Mouse (Mus musculus) midbrain, embryonic 14.5 days (tissue): Measurements from ENCODE around the gene Hoxc11. TPM values are rescaled to one million over a fixed set of nuclear protein-coding genes. Genes with fewer than 3 reads are reported as not detected.
A peak's percentile ranks its signal among the peaks of the same experiment; 100 is the strongest.

Source experiments
- ATAC-seq: fragments of 200-750 bp; cut with Nextera tagmentation; 2 replicates; pipeline ENCODE4 v1.8.0; 2017; ENCODE audit warnings: moderate number of reproducible peaks, moderate library complexity; ENCODE audit not compliant: low FRiP score, low TSS enrichment
- DNase-seq: peaks from one replicate; pipeline ENCODE4 v3.0.0-alpha.2; 2015
- H3K27ac ChIP-seq: fragments of 300-500 bp; sonication (generic); replicated peaks from 2 replicates; pipeline ENCODE4 v1.5.1; 2014; ENCODE audit warnings: mild to moderate bottlenecking, low read depth, low read length, moderate library complexity
- H3K27me3 ChIP-seq: fragments of 300-500 bp; sonication (generic); 2 replicates; pipeline ENCODE4 v1.6.1; 2014; ENCODE audit warnings: low read length, control low read depth, mixed read lengths; ENCODE audit not compliant: control insufficient read depth, insufficient read depth
- H3K36me3 ChIP-seq: fragments of 300-500 bp; sonication (generic); 2 replicates; pipeline ENCODE4 v1.6.1; 2014; ENCODE audit warnings: low read length, control low read depth; ENCODE audit not compliant: control insufficient read depth, insufficient read depth
- H3K4me1 ChIP-seq: fragments of 300-500 bp; sonication (generic); 2 replicates; pipeline ENCODE4 v1.6.1; 2014; ENCODE audit warnings: mild to moderate bottlenecking, antibody characterized with exemption, low read length, control low read depth; ENCODE audit not compliant: control insufficient read depth, insufficient read depth
- H3K4me2 ChIP-seq: fragments of 300-500 bp; sonication (generic); 2 replicates; pipeline ENCODE4 v1.6.1; 2014; ENCODE audit warnings: mild to moderate bottlenecking, low read length, moderate library complexity
- H3K4me3 ChIP-seq: fragments of 300-500 bp; sonication (generic); replicated peaks from 2 replicates; pipeline ENCODE4 v1.5.1; 2014; ENCODE audit warnings: low read depth, low read length
- H3K9ac ChIP-seq: fragments of 300-500 bp; sonication (generic); replicated peaks from 2 replicates; pipeline ENCODE4 v1.6.1; 2014; ENCODE audit warnings: mild to moderate bottlenecking, low read length, moderate library complexity
- H3K9me3 ChIP-seq: fragments of 300-500 bp; sonication (generic); 2 replicates; pipeline ENCODE4 v1.6.1; 2016; ENCODE audit warnings: low read length, control low read depth, mixed read lengths; ENCODE audit not compliant: control insufficient read depth
- WGBS: fragments of 180-500 bp; shearing (Covaris S2); extraction: QIAGEN DNeasy Blood & Tissue Kit; methylation state at CpG from one replicate; pipeline ENCODE4 v1.1.7; 2014; 5-methylcytosine and 5-hydroxymethylcytosine counted together
- polyA plus RNA-seq: library from polyadenylated mRNA; unstranded; fragments of >200 nt; fragmentation: Nextera tagmentation; extraction: Ambion mirVana; gene quantifications from 2 replicates; pipeline ENCODE4 v1.2.1, GENCODE M21; 2014

Gene Hoxc11
- polyA plus RNA-seq, 1 experiment from 2014 or later, result not detected

DNA sequence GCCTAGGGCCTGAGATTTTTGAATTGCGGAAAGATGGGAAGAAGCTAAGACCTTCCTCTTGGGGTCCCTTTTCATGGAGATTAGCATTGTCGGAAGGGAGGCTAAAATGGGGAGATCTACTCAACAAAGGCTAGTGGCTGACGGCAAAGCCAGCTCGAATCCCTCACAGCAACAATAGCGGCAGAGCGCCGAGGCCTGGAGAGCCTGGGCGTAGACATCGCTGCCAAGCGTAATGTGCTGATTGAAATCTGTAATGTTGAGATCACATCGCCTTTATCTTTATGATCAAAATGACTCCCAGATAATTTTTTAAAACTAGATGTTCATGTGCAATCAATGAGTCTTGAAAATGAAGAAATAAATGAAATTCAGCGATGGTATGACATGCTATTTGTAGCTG is 19.8 kb upstream of the Hoxc11 start:
- Histone ChIP-seq H3K36me3 (no peaks in the 10 kb centered on the region), H3K27ac (no peak overlapping the region), H3K27me3 (peaks cover 100% of the 10 kb centered on the region), H3K4me2 (no peak overlapping the region), H3K9ac (no peak overlapping the region), H3K9me3 (no peaks in the 10 kb centered on the region), H3K4me1 (no peaks in the 10 kb centered on the region), H3K4me3 (no peak overlapping the region)
- DNase-seq, result no peak
- 2% methylated on average over 12 of the region's 12 CpGs for WGBS
- ATAC-seq, result no peak

DNA sequence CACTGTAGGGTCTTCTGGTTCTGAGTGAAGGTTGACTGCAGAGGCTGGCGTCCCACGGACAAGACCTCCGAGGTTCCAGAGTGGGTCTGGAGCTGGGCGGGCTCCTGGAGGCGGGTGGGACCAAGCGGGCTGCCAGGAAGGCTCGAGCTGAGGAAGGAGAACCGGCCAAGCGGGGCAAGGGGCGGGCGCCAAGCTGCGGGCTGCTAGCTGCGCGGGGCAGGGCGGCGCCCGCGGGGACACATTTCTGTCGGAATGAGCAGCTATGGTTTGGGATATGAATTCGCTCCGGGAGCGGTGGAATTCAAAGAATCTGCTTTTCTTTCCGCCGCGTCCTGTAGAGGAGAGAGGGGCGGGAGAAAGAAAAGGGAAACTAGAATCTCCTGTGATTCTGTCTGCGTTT is 19.3 kb upstream of the Hoxc11 start:
- peaks cover 100% of the 10 kb centered on the region for H3K27me3 ChIP-seq
- no peaks in the 10 kb centered on the region for H3K9me3 ChIP-seq
- ATAC-seq, result no peak
- under 1% methylated on average over 27 of the region's 27 CpGs for WGBS
- H3K27ac ChIP-seq, result no peak overlapping the region
- no peak overlapping the region for H3K4me3 ChIP-seq
- H3K4me1 ChIP-seq, result no peaks in the 10 kb centered on the region
- H3K36me3 ChIP-seq, result no peaks in the 10 kb centered on the region
- H3K9ac ChIP-seq, result no peak overlapping the region
- no peak for DNase-seq
- H3K4me2 ChIP-seq, result no peak overlapping the region

DNA sequence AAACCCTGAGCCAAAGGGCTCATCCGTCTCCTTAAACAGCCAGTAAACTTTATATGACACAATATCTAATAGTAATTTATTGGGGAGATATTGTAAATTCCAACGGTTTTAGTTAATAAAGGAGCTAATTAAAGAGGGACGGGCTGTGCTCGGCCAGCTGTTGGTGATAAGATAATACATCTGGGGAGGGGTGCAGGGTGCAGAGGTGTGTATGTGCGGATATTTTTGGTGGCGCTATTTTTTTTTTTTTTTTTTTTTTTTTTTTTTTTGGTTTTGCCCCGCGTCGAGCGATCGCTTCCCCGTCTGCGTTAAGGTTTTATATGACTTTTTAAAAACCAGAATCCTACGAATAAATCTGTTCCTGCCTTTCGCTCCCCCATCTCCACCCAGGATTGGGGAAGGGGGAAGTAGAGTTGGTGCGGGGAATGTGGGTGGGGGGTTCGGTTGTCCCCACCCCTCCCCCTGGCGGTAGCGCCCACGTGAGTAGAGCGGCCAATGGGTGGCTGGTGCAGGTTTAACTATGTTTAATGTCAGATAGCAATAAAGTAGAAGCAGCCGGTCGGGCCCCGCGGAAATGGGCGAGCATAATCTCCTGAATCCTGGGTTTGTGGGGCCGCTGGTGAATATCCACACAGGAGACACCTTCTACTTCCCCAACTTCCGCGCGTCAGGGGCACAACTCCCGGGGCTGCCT is 17.8 kb upstream of the Hoxc11 start, which contains the start of gene Hoxc12:
Gene Hoxc12 (plus strand): TSS at position 479 of the 694 bp plus-strand sequence.
- H3K4me3 ChIP-seq, result no peak within 1 kb of the TSS
- no peak within 1 kb of the TSS for H3K9ac ChIP-seq
- ATAC-seq, result no peak
- no peak for DNase-seq
- peaks cover 100% of the 10 kb centered on the region for H3K27me3 ChIP-seq
- H3K36me3 ChIP-seq, result no peaks in the 10 kb centered on the region
- H3K27ac ChIP-seq, result no peak within 1 kb of the TSS
- 1% methylated on average over 31 of the region's 31 CpGs for WGBS
- no peak within 1 kb of the TSS for H3K4me2 ChIP-seq
- no peaks in the 10 kb centered on the region for H3K9me3 ChIP-seq
- no peaks in the 10 kb centered on the region for H3K4me1 ChIP-seq

DNA sequence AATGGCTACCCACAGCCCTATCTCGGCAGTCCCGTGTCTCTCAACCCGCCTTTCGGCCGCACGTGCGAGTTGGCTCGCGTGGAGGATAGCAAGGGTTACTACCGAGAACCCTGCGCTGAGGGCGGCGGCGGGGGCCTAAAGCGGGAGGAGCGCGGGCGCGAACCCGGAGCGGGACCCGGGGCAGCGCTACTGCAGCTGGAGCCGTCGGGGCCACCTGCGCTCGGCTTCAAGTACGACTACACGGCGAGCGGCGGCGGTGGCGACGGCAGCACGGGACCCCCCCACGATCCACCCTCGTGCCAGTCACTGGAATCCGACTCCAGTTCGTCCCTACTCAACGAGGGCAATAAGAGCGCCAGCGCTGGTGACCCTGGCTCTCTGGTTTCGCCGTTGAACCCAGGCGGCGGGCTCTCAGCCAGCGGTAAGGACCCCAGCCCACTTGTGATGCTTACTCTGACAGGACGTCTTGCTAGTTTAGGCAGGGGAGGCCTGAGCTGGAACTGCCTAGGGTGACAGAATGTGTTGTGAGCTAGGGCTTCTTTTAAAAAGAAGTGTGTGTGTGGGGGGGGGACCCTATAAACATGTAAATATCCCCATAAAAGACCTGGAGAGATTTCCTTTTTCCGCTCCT is 17.1 kb upstream of the Hoxc11 start:
- H3K27me3 ChIP-seq, result peaks cover 100% of the 10 kb centered on the region
- WGBS, result 1% methylated on average over 50 of the region's 50 CpGs
- H3K4me3 ChIP-seq, result no peak overlapping the region
- H3K27ac ChIP-seq, result no peak overlapping the region
- no peaks in the 10 kb centered on the region for H3K9me3 ChIP-seq
- no peaks in the 10 kb centered on the region for H3K36me3 ChIP-seq
- no peak for ATAC-seq
- no peak for DNase-seq
- H3K4me1 ChIP-seq, result no peaks in the 10 kb centered on the region
- H3K9ac ChIP-seq, result no peak overlapping the region
- no peak overlapping the region for H3K4me2 ChIP-seq

DNA sequence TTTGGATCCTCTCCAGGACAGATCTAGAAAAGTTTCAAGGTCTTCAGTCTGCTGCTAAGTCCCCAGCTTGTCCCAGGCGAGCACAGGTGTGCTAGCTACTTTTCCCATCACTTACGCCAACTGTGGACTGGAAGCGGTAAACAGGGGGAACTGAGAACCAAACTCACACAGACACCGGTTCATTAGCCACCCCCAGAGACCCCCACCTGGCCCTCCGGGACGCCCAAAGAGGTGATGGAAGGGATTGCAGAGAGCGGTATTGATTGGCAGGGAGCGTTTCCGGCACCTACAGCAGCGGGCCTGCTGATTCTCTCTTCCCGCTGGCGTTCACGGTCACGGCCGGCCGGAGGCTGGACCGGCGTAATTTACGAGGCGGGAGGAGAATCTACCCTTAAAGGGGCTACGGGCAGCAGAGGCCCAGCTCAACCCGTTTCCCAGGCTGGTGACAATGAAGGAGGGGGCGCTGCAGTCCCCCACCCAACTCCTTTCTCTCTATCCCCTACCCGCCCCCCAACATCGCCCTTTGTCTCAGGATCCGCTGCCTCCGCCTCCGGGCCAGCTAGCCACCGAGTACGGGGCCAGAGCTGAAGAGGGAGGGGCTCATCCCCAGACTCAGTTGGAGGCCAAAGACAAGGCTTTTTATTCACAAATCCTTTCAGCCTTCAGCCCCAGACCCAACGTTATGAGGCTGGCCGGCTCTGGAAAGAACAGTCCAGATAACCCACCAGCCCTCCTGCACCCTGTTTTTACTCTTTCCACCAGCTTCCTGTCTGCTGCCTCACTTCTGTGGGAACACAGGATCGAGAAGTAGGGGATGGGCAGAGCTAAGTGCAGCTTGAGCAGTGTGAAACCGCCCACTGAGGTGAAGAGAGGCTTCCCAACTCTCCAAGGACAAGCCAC is 14.7 kb upstream of the Hoxc11 start:
- Histone ChIP-seq H3K27me3 (peaks cover 99% of the 10 kb centered on the region), H3K4me1 (no peaks in the 10 kb centered on the region), H3K9ac (no peak overlapping the region), H3K4me3 (no peak overlapping the region), H3K27ac (no peak overlapping the region), H3K9me3 (no peaks in the 10 kb centered on the region), H3K4me2 (no peak overlapping the region), H3K36me3 (no peaks in the 10 kb centered on the region)
- no peak for ATAC-seq
- DNase-seq, result no peak
- WGBS, result 1% methylated on average over 34 of the region's 34 CpGs

DNA sequence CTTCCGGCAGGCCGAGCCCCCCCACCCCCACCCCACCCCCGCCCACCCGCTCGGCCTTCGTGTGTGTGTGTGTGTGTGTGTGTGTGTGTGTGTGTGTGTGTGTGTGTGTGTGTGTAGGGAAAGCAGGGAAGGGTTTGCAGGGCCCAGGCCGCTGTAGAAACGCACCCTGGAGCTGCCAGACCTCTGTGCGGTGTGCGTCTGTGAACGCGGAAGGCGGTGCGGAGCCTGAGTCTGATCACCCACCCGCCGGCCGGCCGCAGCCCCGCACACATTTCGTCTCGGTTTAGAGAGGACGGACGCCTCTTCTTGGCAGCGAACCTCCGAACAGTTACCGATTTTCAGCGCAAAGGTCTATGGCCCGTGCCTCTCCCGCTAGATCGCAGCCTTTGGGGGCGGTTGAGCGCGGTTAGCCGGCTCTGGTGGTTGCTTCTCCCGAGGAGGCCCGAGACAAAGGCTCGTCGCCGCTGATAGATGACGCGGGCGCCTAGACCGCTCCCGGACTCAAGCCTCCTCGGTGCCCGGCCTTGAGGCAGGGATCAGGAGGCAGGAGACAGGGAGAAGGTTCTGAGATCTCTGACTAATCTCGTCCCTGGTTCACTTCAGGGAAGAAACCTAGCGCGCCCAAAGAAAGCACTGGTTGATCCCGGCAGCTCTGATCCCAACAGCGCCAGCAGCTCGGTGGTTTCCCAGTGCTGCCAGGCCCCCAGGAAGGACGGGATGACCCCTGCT is 11.3 kb upstream of the Hoxc11 start:
- no peaks in the 10 kb centered on the region for H3K4me1 ChIP-seq
- no peaks in the 10 kb centered on the region for H3K36me3 ChIP-seq
- H3K27ac ChIP-seq, result no peak overlapping the region
- DNase-seq (no peak), ATAC-seq (no peak)
- no peak overlapping the region; the same call in 1 of the 2 replicates for H3K4me3 ChIP-seq
- under 1% methylated on average over 51 of the region's 53 CpGs for WGBS
- H3K9ac ChIP-seq, result no peak overlapping the region
- H3K9me3 ChIP-seq, result no peaks in the 10 kb centered on the region
- peak overlapping the region; percentile 33 for H3K4me2 ChIP-seq
- peaks cover 99% of the 10 kb centered on the region for H3K27me3 ChIP-seq

DNA sequence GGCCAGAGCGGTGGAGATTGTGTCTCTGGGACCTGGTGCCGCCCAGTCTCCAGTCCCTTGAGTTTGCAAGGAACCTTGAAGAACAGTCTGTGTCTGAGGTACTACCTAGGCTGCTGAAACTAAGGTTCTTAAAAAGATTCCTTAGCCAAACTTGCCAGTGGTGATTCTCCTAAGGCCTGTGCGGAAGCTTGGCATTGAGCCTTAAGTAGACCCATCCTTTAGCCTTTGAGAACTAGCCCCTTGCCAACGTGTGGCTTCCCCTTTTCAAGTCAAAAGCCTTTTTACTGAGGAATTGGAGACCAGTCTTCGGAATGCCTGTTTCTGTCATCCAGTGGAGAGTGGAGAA is 10.8 kb upstream of the Hoxc11 start:
- no peak overlapping the region for H3K4me2 ChIP-seq
- H3K27me3 ChIP-seq, result peaks cover 99% of the 10 kb centered on the region
- H3K9ac ChIP-seq, result no peak overlapping the region
- no peak overlapping the region for H3K27ac ChIP-seq
- no peaks in the 10 kb centered on the region for H3K9me3 ChIP-seq
- H3K4me1 ChIP-seq, result no peaks in the 10 kb centered on the region
- WGBS, result 2% methylated on average over 5 of the region's 5 CpGs
- H3K36me3 ChIP-seq, result no peaks in the 10 kb centered on the region
- H3K4me3 ChIP-seq, result no peak overlapping the region
- DNase-seq (no peak), ATAC-seq (no peak)
